Mouse (Mus musculus) liver, postnatal 0 days (tissue): Measurements from ENCODE around the gene Synpo2l. TPM values are rescaled to one million over a fixed set of nuclear protein-coding genes. Genes with fewer than 3 reads are reported as not detected.
"Not testable (repeated sequence)": the region's sequence is repeated elsewhere in the genome, so short reads cannot be mapped to it uniquely, and the experiment has no call there.

Experiments used
- ATAC-seq: fragments of 200-750 bp; cut with Nextera tagmentation; 2 replicates; pipeline ENCODE4 v1.8.0; 2017; ENCODE audit warnings: mild to moderate bottlenecking, moderate library complexity
- DNase-seq: peaks from one replicate; pipeline ENCODE4 v3.0.0-alpha.2; 2016
- H3K27ac ChIP-seq: fragments of 300-500 bp; sonication (generic); 2 replicates; pipeline ENCODE4 v1.5.1; 2014; ENCODE audit warnings: antibody characterized with exemption, moderate library complexity, mild to moderate bottlenecking, low read depth
- H3K27me3 ChIP-seq: fragments of 300-500 bp; sonication (generic); 2 replicates; pipeline ENCODE4 v1.6.1; 2014; ENCODE audit warnings: low read length, control low read depth, mixed read lengths; ENCODE audit not compliant: insufficient read depth
- H3K36me3 ChIP-seq: fragments of 300-500 bp; sonication (generic); replicated peaks from 2 replicates; pipeline ENCODE4 v1.6.1; 2014; ENCODE audit warnings: mild to moderate bottlenecking, control low read depth, low read length, moderate library complexity, mixed read lengths; ENCODE audit not compliant: insufficient read depth
- H3K4me1 ChIP-seq: fragments of 300-500 bp; sonication (generic); 2 replicates; pipeline ENCODE4 v1.6.1; 2014; ENCODE audit warnings: antibody characterized with exemption, mild to moderate bottlenecking, control low read depth; ENCODE audit not compliant: insufficient read depth
- H3K4me2 ChIP-seq: fragments of 300-500 bp; sonication (generic); 2 replicates; pipeline ENCODE4 v1.6.1; 2014; ENCODE audit warnings: low read depth, mild to moderate bottlenecking, low read length, moderate library complexity, mixed read lengths
- H3K4me3 ChIP-seq: fragments of 300-500 bp; sonication (generic); 2 replicates; pipeline ENCODE4 v1.5.1; 2014; ENCODE audit warnings: low read depth, low read length
- H3K9ac ChIP-seq: fragments of 300-500 bp; sonication (generic); replicated peaks from 2 replicates; pipeline ENCODE4 v1.6.1; 2014; ENCODE audit warnings: mild to moderate bottlenecking, moderate library complexity
- H3K9me3 ChIP-seq: fragments of 300-500 bp; sonication (generic); 2 replicates; pipeline ENCODE4 v1.6.1; 2016; ENCODE audit warnings: mild to moderate bottlenecking, control low read depth, low read length, mixed read lengths
- CTCF ChIP-seq: sonication (generic); IDR thresholded peaks from 2 replicates; pipeline ENCODE4 v1.5.1; 2016; ENCODE audit warnings: antibody characterized with exemption, low read depth
- EP300 ChIP-seq: IDR thresholded peaks from 2 replicates; pipeline ENCODE4 v1.6.1; 2016; ENCODE audit warnings: antibody characterized with exemption, low read depth, mild to moderate bottlenecking
- WGBS: fragments of 180-500 bp; shearing (Covaris S2); extraction: QIAGEN DNeasy Blood & Tissue Kit; methylation state at CpG from one replicate; pipeline ENCODE4 v1.1.7; 2014; ENCODE audit not compliant: insufficient replicate concordance; 5-methylcytosine and 5-hydroxymethylcytosine counted together
- polyA plus RNA-seq: library from polyadenylated mRNA; unstranded; fragments of >200 nt; fragmentation: Nextera tagmentation; extraction: Ambion mirVana; gene quantifications from 2 replicates; pipeline ENCODE4 v1.2.1, GENCODE M21; 2015

Gene Synpo2l
- polyA plus RNA-seq, 1 experiment from 2014 or later = 0.05 TPM

- Histone ChIP-seq H3K9me3 (no peaks in the 10 kb centered on the region), H3K4me1 (peaks cover 12% of the 10 kb centered on the region), H3K9ac (peak overlapping the region; percentile 94), H3K4me2 (peak overlapping the region; percentile 98), H3K27me3 (no peaks in the 10 kb centered on the region), H3K27ac (peak overlapping the region; percentile 97), H3K36me3 (no peaks in the 10 kb centered on the region), H3K4me3 (peak overlapping the region; percentile 90)
- no peak for TF ChIP-seq CTCF
- TF ChIP-seq EP300 = no peak
- ATAC-seq (no peak), DNase-seq (no peak)
- 17% methylated on average over 10 of the region's 10 CpGs for WGBS
Observed at GRCm38 (mm10) chr14:20641438-20641875, 26.7 kb downstream of the Synpo2l start.

- TF ChIP-seq CTCF = no peak
- TF ChIP-seq EP300 = peak; percentile 79
- peak within 1 kb of the TSS; percentile 94 for H3K9ac ChIP-seq
- H3K27ac ChIP-seq = peak within 1 kb of the TSS; percentile 97
- no peaks in the 10 kb centered on the region for H3K36me3 ChIP-seq
- no peaks in the 10 kb centered on the region for H3K27me3 ChIP-seq
- H3K9me3 ChIP-seq = no peaks in the 10 kb centered on the region
- WGBS = 1% methylated on average over 68 of the region's 73 CpGs
- H3K4me3 ChIP-seq = peak within 1 kb of the TSS; percentile 90
- peak; percentile 97 for ATAC-seq
- H3K4me1 ChIP-seq = peaks cover 12% of the 10 kb centered on the region
- peak within 1 kb of the TSS; percentile 98 for H3K4me2 ChIP-seq
- DNase-seq = peak; percentile 97
Observed at GRCm38 (mm10) chr14:20640644-20641437, 27.3 kb downstream of the Synpo2l start, which contains the start of gene Usp54. TSS of gene Usp54 (minus strand) at chr14:20641063.

- no peaks in the 10 kb centered on the region for H3K27me3 ChIP-seq
- peak overlapping the region; percentile 97 for H3K27ac ChIP-seq
- H3K4me3 ChIP-seq = peak overlapping the region; percentile 90
- 6% methylated on average over 16 of the region's 16 CpGs for WGBS
- H3K36me3 ChIP-seq = no peaks in the 10 kb centered on the region
- peak overlapping the region; percentile 94 for H3K9ac ChIP-seq
- peak overlapping the region; percentile 98 for H3K4me2 ChIP-seq
- DNase-seq = no peak
- TF ChIP-seq EP300 = no peak
- TF ChIP-seq CTCF = no peak
- no peaks in the 10 kb centered on the region for H3K9me3 ChIP-seq
- peak; percentile 40 for ATAC-seq
- H3K4me1 ChIP-seq = peaks cover 12% of the 10 kb centered on the region
Observed at GRCm38 (mm10) chr14:20639918-20640619, 28.1 kb downstream of the Synpo2l start.

GRCm38 (mm10) chr14:20638702-20639101 is 29.5 kb downstream of the Synpo2l start:
- no peak for TF ChIP-seq EP300
- TF ChIP-seq CTCF = no peak
- DNase-seq (no peak), ATAC-seq (no peak)
- no peak overlapping the region for H3K9ac ChIP-seq
- peaks cover 12% of the 10 kb centered on the region for H3K4me1 ChIP-seq
- no peaks in the 10 kb centered on the region for H3K9me3 ChIP-seq
- no peaks in the 10 kb centered on the region for H3K27me3 ChIP-seq
- H3K27ac ChIP-seq = no peak overlapping the region
- 72% methylated on average over 6 of the region's 6 CpGs for WGBS
- no peak overlapping the region for H3K4me3 ChIP-seq
- no peaks in the 10 kb centered on the region for H3K36me3 ChIP-seq
- no peak overlapping the region for H3K4me2 ChIP-seq

- H3K4me3 ChIP-seq = no peak overlapping the region
- peaks cover 12% of the 10 kb centered on the region for H3K4me1 ChIP-seq
- H3K27me3 ChIP-seq = no peaks in the 10 kb centered on the region
- 61% methylated on average over 2 of the region's 2 CpGs for WGBS
- TF ChIP-seq EP300 = no peak
- TF ChIP-seq CTCF = no peak
- H3K36me3 ChIP-seq = no peaks in the 10 kb centered on the region
- no peak for DNase-seq
- ATAC-seq = no peak
- H3K9me3 ChIP-seq = no peaks in the 10 kb centered on the region
- H3K27ac ChIP-seq = no peak overlapping the region
- no peak overlapping the region for H3K9ac ChIP-seq
- H3K4me2 ChIP-seq = no peak overlapping the region
Observed at GRCm38 (mm10) chr14:20637818-20638574, 30.2 kb downstream of the Synpo2l start.

- H3K9me3 ChIP-seq, H3K4me3 ChIP-seq, ATAC-seq, H3K27ac ChIP-seq, DNase-seq, H3K36me3 ChIP-seq, H3K27me3 ChIP-seq, H3K4me2 ChIP-seq, H3K9ac ChIP-seq: not testable (repeated sequence)
- H3K4me1 ChIP-seq = peaks cover 12% of the 10 kb centered on the region
- 90% methylated on average over 3 of the region's 3 CpGs for WGBS
Observed at GRCm38 (mm10) chr14:20636968-20637367, 31.2 kb downstream of the Synpo2l start.
